Mouse (Mus musculus) stomach, embryonic 14.5 days (tissue): ENCODE results near the gene Prkacb. TPM values are rescaled to one million over a fixed set of nuclear protein-coding genes. Genes with fewer than 3 reads are reported as not detected.

Experiments used
- ATAC-seq: fragments of 200-750 bp; cut with Nextera tagmentation; 2 replicates; pipeline ENCODE4 v1.8.0; 2017; ENCODE audit warnings: low read depth, moderate TSS enrichment; ENCODE audit not compliant: insufficient number of reproducible peaks, insufficient read depth, low FRiP score
- H3K27ac ChIP-seq: fragments of 300-500 bp; sonication (generic); 2 replicates; pipeline ENCODE4 v1.5.1; 2014; ENCODE audit warnings: mild to moderate bottlenecking, low read length, moderate library complexity, mixed read lengths
- H3K27me3 ChIP-seq: fragments of 300-500 bp; sonication (generic); 2 replicates; pipeline ENCODE4 v1.6.1; 2014; ENCODE audit warnings: low read length, control low read depth, mixed read lengths; ENCODE audit not compliant: control insufficient read depth, insufficient read depth
- H3K36me3 ChIP-seq: fragments of 300-500 bp; sonication (generic); 2 replicates; pipeline ENCODE4 v1.6.1; 2014; ENCODE audit warnings: mild to moderate bottlenecking, control low read depth, low read length, moderate library complexity, mixed read lengths; ENCODE audit not compliant: control insufficient read depth, insufficient read depth
- H3K4me1 ChIP-seq: fragments of 300-500 bp; sonication (generic); 2 replicates; pipeline ENCODE4 v1.6.1; 2014; ENCODE audit warnings: low read length, control low read depth, mixed read lengths; ENCODE audit not compliant: control insufficient read depth, insufficient read depth
- H3K4me2 ChIP-seq: fragments of 300-500 bp; sonication (generic); replicated peaks from 2 replicates; pipeline ENCODE4 v1.6.1; 2014; ENCODE audit warnings: low read depth, low read length, control low read depth
- H3K4me3 ChIP-seq: fragments of 300-500 bp; sonication (generic); 2 replicates; pipeline ENCODE4 v1.5.1; 2014; ENCODE audit warnings: low read depth, low read length, control low read depth
- H3K9ac ChIP-seq: fragments of 300-500 bp; sonication (generic); replicated peaks from 2 replicates; pipeline ENCODE4 v1.6.1; 2014; ENCODE audit warnings: low read depth, mild to moderate bottlenecking, control low read depth, low read length, moderate library complexity, mixed read lengths
- H3K9me3 ChIP-seq: fragments of 300-500 bp; sonication (generic); 2 replicates; pipeline ENCODE4 v1.6.1; 2016; ENCODE audit warnings: low read depth, low read length, control low read depth; ENCODE audit not compliant: control insufficient read depth
- WGBS: fragments of 180-500 bp; shearing (Covaris S2); extraction: QIAGEN DNeasy Blood & Tissue Kit; methylation state at CpG from one replicate; pipeline ENCODE4 v1.1.7; 2014; 5-methylcytosine and 5-hydroxymethylcytosine counted together
- polyA plus RNA-seq: library from polyadenylated mRNA; unstranded; fragments of >200 nt; fragmentation: Nextera tagmentation; extraction: Ambion mirVana; gene quantifications from 2 replicates; pipeline ENCODE4 v1.2.1, GENCODE M21; 2014

Prkacb gene
- polyA plus RNA-seq, 1 experiment from 2014 or later: 68.4 TPM

- H3K27ac ChIP-seq: no peak overlapping the region
- H3K4me1 ChIP-seq: no peaks in the 10 kb centered on the region
- no peaks in the 10 kb centered on the region for H3K36me3 ChIP-seq
- no peak overlapping the region for H3K9ac ChIP-seq
- no peak overlapping the region for H3K4me2 ChIP-seq
- H3K27me3 ChIP-seq: no peaks in the 10 kb centered on the region
- H3K9me3 ChIP-seq: no peaks in the 10 kb centered on the region
- ATAC-seq: no peak
- no peak overlapping the region for H3K4me3 ChIP-seq
- 89% methylated on average over 4 of the region's 4 CpGs for WGBS
Measured at GRCm38 (mm10) chr3:146704099-146704498, 108.7 kb downstream of the Prkacb start.

DNA sequence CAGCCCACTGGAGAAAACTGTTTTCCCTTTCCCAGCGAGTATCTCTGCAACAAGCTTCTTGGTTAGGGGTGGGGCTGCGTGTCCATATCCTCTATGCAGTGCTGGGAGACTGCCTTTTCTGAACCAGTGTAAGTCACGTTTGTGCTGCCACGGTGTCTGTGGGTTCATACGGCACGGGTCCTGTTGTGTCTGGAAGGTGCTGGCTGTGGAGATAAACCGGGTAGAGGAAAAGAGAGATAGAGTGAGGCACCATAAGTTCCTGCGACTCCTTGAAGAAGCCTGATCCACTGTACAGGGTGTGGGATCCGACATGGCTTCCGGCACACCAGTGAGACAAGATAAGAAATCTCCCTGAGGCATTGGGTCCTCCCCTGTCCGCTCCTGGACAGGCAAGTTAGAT is 112.7 kb downstream of the Prkacb start:
- Histone ChIP-seq H3K27ac (no peak overlapping the region), H3K4me1 (no peaks in the 10 kb centered on the region), H3K36me3 (no peaks in the 10 kb centered on the region), H3K4me3 (no peak overlapping the region), H3K9ac (no peak overlapping the region), H3K4me2 (no peak overlapping the region), H3K27me3 (no peaks in the 10 kb centered on the region), H3K9me3 (no peaks in the 10 kb centered on the region)
- ATAC-seq: no peak
- WGBS: 72% methylated on average over 11 of the region's 11 CpGs

DNA sequence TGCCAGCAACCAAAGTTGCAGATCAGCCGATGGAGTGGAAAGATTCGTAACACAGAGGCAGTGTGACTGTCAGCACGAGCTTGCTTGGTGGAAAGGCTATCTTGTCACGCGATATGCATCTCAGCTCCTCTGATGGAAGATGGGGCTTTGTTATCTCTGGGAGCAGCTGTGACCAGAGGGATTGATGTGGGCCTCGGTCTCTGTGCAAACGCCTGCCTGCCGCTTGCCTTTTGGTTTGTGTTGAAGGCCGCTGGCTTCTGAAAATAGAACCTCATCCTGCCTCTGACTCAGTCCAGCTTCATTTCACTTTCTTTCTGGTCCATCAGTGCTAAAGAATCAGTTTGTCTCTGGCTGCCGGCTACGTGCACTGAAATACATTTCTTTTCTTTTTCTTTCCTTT is 113.8 kb downstream of the Prkacb start:
- Histone ChIP-seq H3K9me3 (no peaks in the 10 kb centered on the region), H3K4me1 (no peaks in the 10 kb centered on the region), H3K27me3 (no peaks in the 10 kb centered on the region), H3K4me3 (no peak overlapping the region), H3K9ac (no peak overlapping the region), H3K4me2 (no peak overlapping the region), H3K36me3 (no peaks in the 10 kb centered on the region), H3K27ac (no peak overlapping the region)
- WGBS: 60% methylated on average over 11 of the region's 11 CpGs
- ATAC-seq: no peak

DNA sequence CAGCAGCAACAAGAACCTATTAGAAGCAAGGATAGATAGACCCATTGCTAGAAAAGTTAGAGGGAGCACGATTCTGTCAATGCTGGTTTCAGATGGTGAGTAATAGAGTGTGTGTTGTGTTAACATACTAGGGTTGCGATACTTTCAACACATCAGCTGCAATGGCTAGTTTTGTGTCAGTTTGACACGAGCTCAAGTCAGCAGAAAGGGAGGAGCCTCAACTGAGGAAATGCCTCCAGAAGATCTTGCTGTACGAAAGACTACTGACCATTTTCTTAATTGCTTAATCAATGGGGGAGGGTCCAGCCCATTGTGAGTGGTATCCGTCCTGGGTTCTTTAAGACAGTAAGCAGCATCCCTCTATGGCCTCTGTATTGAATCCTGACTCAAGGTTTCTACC is 120.2 kb downstream of the Prkacb start:
- ATAC-seq: no peak
- 77% methylated on average over 5 of the region's 5 CpGs for WGBS
- no peak overlapping the region for H3K9ac ChIP-seq
- H3K4me1 ChIP-seq: no peaks in the 10 kb centered on the region
- H3K9me3 ChIP-seq: no peaks in the 10 kb centered on the region
- no peaks in the 10 kb centered on the region for H3K27me3 ChIP-seq
- H3K27ac ChIP-seq: no peak overlapping the region
- no peak overlapping the region for H3K4me3 ChIP-seq
- H3K36me3 ChIP-seq: no peaks in the 10 kb centered on the region
- no peak overlapping the region for H3K4me2 ChIP-seq

- Histone ChIP-seq H3K4me2 (no peak overlapping the region), H3K9ac (no peak overlapping the region), H3K4me1 (0 out of 2 replicates have a peak, but pooled peaks cover 4% of the 10 kb centered on the region), H3K36me3 (no peaks in the 10 kb centered on the region), H3K4me3 (no peak overlapping the region), H3K27me3 (no peaks in the 10 kb centered on the region), H3K27ac (no peak overlapping the region), H3K9me3 (no peaks in the 10 kb centered on the region)
- 80% methylated on average over 4 of the region's 4 CpGs for WGBS
- no peak for ATAC-seq
Measured at GRCm38 (mm10) chr3:146687121-146687725, 125.6 kb downstream of the Prkacb start.

DNA sequence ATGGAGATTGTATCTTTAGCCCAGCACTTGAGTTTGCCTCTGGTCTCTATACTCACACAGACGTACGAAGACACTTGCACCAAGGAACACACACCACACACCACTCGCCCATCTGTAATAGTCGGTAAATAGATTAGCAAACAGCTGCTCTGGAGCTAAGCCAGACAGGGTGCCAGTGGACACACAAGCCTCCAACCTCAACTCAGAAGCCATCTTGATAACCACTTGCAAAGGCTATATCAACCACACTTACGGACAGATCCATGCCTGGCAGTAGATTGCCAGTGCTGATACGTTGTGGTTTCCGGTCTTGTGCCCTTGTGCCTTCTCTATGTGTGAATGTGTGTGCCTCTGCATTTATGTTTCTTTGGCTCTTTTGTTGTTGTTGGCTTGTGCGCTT is 126.4 kb downstream of the Prkacb start:
- Histone ChIP-seq H3K27me3 (no peaks in the 10 kb centered on the region), H3K27ac (no peak overlapping the region), H3K36me3 (no peaks in the 10 kb centered on the region), H3K4me3 (no peak overlapping the region), H3K9ac (no peak overlapping the region), H3K4me1 (peaks cover 4% of the 10 kb centered on the region; the same call in 1 of the 2 replicates), H3K4me2 (no peak overlapping the region), H3K9me3 (no peaks in the 10 kb centered on the region)
- no peak for ATAC-seq
- WGBS: 88% methylated on average over 8 of the region's 8 CpGs

DNA sequence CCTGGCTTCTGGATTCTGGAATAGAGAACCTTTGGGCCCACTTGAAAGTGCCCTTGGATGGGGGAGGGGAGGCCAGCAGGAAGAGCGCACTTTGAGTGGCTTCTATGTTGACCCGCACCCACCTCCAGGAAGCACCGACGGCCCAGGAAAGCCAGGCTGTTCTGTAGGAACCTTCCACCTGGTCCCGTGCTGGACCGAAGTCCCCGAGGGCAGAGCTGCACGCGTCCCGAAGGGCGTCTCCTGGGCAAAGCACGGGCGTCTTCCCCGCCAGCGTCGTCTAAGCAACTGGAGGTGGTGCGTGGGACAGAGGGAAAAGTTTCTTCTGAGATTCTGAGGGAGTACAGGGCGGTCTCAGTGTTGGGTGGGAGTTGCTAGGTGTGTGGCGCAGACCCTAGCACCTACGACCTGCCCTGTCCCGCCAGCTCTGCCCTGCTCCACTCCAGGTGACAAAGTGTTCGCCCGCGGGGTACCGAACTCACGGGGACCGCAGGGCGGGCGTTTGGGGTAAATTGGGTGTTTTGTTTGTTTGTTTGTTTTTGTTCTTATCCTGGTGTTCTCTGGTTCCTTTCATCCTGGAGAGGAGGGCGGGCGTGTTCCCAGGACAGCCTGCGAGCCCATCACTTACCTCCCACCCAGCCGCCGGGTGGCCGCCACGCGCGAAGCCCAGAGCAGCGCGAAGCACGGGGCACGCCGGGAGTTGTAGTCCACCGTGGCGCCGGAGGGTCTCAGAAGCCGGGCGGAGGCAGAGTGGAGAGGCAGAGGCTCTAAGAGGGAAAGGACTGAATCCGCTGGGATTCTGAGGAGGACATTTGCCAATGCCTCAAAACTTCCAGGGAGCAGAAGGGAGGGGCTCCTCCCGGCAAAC is 127.7 kb downstream of the Prkacb start, which contains the start of gene Samd13:
Gene Samd13, minus strand, starts transcription at position 782 of the 865 bp plus-strand sequence.
- H3K27me3 ChIP-seq: no peaks in the 10 kb centered on the region
- peaks cover 4% of the 10 kb centered on the region; the same call in 1 of the 2 replicates for H3K4me1 ChIP-seq
- peak within 1 kb of the TSS; percentile 42; the same call in 1 of the 2 replicates for H3K9ac ChIP-seq
- ATAC-seq: peak; percentile 90
- WGBS: 2% methylated on average over 50 of the region's 50 CpGs
- H3K36me3 ChIP-seq: no peaks in the 10 kb centered on the region
- H3K4me3 ChIP-seq: peak within 1 kb of the TSS; percentile 48
- peak within 1 kb of the TSS; percentile 91 for H3K4me2 ChIP-seq
- H3K27ac ChIP-seq: no peak within 1 kb of the TSS
- no peaks in the 10 kb centered on the region for H3K9me3 ChIP-seq

DNA sequence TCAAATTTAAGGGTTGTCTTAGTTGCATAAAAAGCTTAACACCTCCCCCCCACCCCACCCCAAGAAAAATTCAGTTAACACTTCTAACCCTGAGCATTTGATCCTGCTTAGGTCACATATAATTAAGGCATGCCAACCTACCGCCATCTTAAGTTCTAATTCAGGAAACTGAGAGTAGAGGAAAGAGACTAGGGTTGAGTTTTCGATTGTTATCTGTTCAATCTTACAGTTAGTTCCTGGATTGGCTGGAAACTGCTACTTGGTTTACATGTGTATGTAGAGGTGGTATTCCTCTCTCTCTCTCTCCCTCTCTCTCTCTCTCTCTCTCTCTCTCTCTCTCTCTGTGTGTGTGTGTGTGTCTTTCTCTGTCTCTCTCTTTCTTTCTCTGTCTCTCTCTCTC is 129.7 kb downstream of the Prkacb start:
- Histone ChIP-seq H3K9me3 (no peaks in the 10 kb centered on the region), H3K4me3 (no peak overlapping the region), H3K36me3 (no peaks in the 10 kb centered on the region), H3K4me1 (peaks cover 4% of the 10 kb centered on the region; the same call in 1 of the 2 replicates), H3K27ac (no peak overlapping the region), H3K4me2 (no peak overlapping the region), H3K9ac (no peak overlapping the region), H3K27me3 (no peaks in the 10 kb centered on the region)
- 71% methylated on average over 2 of the region's 2 CpGs for WGBS
- ATAC-seq: no peak
